Mouse (Mus musculus): ENCODE measurements around the gene Mip.
A peak's percentile ranks its signal among the peaks of the same experiment; 100 is the strongest.
"Not testable (repeated sequence)": the region's sequence is repeated elsewhere in the genome, so short reads cannot be mapped to it uniquely, and the experiment has no call there.

Mip gene

GRCm38 (mm10) chr10:128250565-128250964, 24.9 kb downstream of the Mip start:
- DNase-seq (ENCODE audit: low spot score) = no peak

GRCm38 (mm10) chr10:128253677-128254255, 28.1 kb downstream of the Mip start, which contains the start of gene Apon:
Apon (plus strand) TSS chr10:128254096.
- peak; percentile 63 for DNase-seq (ENCODE audit: low spot score)

GRCm38 (mm10) chr10:128255925-128256324, 30.3 kb downstream of the Mip start:
- no peak for DNase-seq (ENCODE audit: low spot score)

- no peak for DNase-seq (ENCODE audit: low spot score)
These were observed 30.7 kb downstream of the Mip start for GRCm38 (mm10) chr10:128256328-128256727.

DNA sequence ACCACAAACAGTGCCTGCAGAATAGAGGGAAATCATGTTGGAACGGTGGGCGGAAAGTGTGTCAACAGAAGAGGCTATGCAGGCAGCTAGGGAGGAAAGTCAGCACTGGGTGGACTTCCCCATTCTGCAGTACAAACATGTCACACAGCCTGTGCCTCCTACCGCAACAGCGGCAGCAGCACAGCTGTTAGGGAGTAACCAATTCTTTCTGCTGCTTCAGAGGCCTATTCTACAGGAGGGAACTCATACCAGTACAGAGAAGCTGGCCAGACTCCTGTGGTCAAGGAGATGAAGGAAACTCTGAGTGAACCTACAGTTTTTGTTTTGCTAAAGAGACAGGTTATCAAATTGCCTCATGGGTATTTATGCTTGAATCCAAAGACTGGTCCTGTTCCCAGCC, 33.3 kb downstream of the Mip start:
- DNase-seq (ENCODE audit: low spot score) = no peak

GRCm38 (mm10) chr10:128259946-128260345, 34.3 kb downstream of the Mip start:
- no peak for DNase-seq (ENCODE audit: low spot score)

- not testable (repeated sequence) for DNase-seq (ENCODE audit: low spot score)
These were observed 34.7 kb downstream of the Mip start for GRCm38 (mm10) chr10:128260376-128260775.

GRCm38 (mm10) chr10:128262300-128262699, 36.7 kb downstream of the Mip start:
- no peak for DNase-seq (ENCODE audit: low spot score)

DNA sequence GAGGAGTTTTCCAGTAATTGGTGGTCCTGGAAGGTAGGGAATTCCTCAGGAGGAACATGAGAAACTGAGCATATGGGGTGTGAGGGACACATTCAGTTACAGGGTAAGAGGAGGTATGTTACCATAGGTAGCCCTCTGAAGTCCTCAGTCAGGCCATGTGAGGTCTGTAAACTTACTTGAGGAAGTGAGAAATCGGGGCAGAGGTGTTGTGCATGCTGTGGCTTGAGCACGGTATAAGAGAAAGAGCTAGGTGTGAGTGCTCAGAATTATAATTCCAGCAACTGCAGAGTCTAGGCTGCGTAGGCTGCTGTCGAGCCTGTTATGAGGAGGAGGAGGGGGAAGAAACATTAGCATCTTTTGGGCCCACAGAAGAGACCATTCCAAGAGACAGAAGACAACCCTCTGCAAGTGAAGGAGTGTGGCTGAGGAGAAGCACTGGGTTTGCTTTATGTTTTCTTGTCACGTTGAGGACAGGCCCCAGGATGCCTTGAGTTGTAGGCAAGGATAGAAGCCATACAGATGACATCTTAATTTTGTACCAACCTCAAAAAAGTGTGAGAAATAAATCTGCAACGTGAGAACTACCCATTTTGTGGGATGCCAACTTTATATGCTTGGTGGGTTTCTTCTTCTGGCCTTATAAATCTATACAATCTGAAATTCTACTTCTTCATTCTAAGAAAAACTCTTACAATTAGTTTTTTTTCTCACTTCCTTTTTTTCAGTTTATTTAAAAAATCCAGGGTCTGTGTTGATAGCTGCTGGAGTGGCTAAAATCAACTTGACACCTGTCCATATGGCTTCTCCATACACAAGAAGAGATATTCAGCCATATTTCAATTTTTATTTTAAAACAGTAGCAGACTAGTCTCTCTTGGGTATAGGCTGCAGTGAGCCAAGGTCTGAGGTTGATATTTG, 38.0 kb downstream of the Mip start:
- no peak for DNase-seq (ENCODE audit: low spot score)

DNA sequence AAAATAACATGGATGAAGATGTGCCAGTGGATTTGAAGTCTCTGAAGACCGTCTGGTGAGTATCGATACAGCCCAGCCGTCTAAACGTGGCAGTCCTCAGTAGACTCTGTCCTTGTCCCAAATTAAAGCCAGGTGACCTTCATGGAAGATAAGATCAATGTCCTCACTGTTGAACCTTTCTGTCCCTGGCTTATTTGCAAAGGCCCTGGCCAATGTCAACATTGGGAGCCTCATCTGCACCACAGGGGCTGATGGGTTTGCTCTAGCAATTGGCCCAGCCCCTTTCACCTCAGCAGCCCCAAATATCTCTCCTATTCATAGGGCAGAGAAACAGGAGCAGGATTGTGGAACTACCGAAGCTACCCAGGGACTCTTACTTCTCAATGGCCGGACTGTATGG, 42.7 kb downstream of the Mip start, which contains the start of gene Apof:
Gene Apof, plus strand, starts transcription at position 301 of the 400 bp plus-strand sequence.
- DNase-seq (ENCODE audit: low spot score) = peak; percentile 53

- DNase-seq (ENCODE audit: low spot score) = no peak
These were observed 43.7 kb downstream of the Mip start for GRCm38 (mm10) chr10:128269206-128269910.

DNA sequence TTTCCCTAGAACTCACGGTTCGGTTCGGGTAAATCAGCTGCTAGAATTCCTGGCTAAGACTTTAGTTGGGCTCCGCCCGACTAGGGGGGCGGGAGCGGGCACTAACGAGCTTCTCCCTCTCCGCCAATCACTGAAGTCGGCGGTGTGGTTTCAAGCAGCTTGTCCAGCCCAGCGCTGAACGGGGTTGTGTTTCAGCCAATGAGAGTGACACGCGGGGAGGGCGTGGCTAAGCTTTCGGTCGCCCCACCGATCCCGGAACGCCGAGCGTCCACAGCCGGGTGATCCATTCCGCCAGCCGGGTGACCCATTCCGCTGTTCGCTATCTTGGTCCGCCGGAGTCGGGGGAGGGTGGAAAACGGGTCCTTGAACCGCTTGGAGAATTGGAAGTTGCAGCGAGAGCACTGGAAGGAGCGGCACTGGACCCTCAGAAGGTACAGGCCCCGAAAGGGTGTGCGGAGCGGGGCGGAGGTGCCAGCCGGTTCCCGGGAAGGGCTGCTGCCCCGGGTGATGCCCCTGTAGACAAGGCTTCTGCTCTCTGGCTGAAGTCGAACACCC, 44.7 kb downstream of the Mip start, which contains the start of gene Stat2:
Gene Stat2, plus strand, starts transcription at position 273 of the 555 bp plus-strand sequence.
- DNase-seq (ENCODE audit: low spot score) = peak; percentile 95

- DNase-seq (ENCODE audit: low spot score) = no peak
These were observed 45.2 kb downstream of the Mip start for GRCm38 (mm10) chr10:128270866-128271265.

- DNase-seq (ENCODE audit: low spot score) = no peak
These were observed 46.2 kb downstream of the Mip start for GRCm38 (mm10) chr10:128271883-128272282.

GRCm38 (mm10) chr10:128272819-128273439, 47.3 kb downstream of the Mip start:
- DNase-seq (ENCODE audit: low spot score) = not testable (repeated sequence)

DNA sequence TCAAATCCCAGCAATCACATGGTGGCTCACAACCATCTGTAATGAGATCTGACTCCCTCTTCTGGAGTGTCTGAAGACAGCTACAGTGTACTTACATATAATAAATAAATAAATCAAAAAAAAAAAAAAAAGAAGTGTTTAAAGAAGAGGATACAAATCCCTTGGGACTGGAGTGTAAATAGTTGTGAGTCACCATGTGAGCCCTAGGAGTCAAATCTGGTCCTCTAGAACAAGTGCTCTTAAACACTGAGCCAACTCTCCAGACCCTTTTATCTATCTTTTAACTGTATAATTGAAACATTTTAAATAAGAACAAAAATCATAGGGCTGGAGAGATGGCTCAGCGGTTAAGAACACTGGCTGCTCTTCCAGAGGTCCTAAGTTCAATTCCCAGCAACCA, 49.7 kb downstream of the Mip start:
- DNase-seq (ENCODE audit: low spot score) = not testable (repeated sequence)

DNA sequence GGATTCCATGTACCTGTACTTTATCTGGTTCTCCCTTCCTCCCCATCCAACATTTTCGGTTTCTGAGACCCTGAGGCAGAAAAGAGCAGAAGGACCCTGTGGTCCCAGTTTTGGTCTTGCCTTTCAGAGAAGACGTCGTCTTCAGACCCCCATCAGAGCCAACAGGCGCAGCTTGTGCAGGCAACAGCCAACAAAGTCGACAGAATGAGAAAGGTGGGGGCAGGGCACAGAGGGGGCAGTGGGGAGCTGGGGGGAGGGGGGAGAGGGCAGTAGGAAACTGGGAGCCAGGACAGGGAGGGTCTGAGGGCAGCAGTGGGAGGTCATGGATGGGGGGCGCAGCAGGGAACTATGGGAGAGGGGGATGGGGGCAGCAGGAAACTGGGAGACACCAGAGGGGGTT, 52.5 kb downstream of the Mip start:
- DNase-seq (ENCODE audit: low spot score) = no peak

GRCm38 (mm10) chr10:128280943-128281342, 55.3 kb downstream of the Mip start:
- peak; percentile 65 for DNase-seq (ENCODE audit: low spot score)
